Mouse (Mus musculus): ENCODE data around the gene Eefsec.

- no peak for TF ChIP-seq TAL1 (IDR thresholded peaks at IDR 0.05; ENCODE audit: low read length)
- no peak for TF ChIP-seq GATA1 (IDR thresholded peaks at IDR 0.05; ENCODE audit: low read length)
Observed at GRCm38 (mm10) chr6:88445661-88446060, 678 bp downstream of the Eefsec start.

All from erythroblast, embryonic 14.5 days (primary cell).